Mouse (Mus musculus) liver, adult 2 months (tissue): ENCODE results near the gene Pclo.

Experiments used
- CTCF ChIP-seq: fragments of 200-500 bp; IDR thresholded peaks from 2 replicates; pipeline ENCODE4 v1.5.1; 2011; ENCODE audit warnings: low read depth, low read length, control low read depth
- POLR2A ChIP-seq: fragments of 200-500 bp; IDR thresholded peaks from 2 replicates; pipeline ENCODE4 v1.6.1; 2011; ENCODE audit warnings: low read length, control low read depth; ENCODE audit not compliant: insufficient read depth; ENCODE audit errors: extremely low read depth

GRCm38 (mm10) chr5:14660637-14661036 is 145.9 kb downstream of the Pclo start:
- no peak for TF ChIP-seq POLR2A
- no peak for TF ChIP-seq CTCF
